Mouse (Mus musculus) kidney, adult 2 months (tissue): Measurements from ENCODE around the gene Fbxo3.

Source experiments
- CTCF ChIP-seq: fragments of 200-500 bp; conservative IDR thresholded peaks from 2 replicates; pipeline ENCODE4 v1.5.1; 2011; ENCODE audit warnings: low read depth, mild to moderate bottlenecking, control low read depth, low read length, moderate library complexity, mixed read lengths; ENCODE audit not compliant: insufficient read depth, insufficient read length
- POLR2A ChIP-seq: fragments of 200-500 bp; IDR thresholded peaks from one replicate; pipeline ENCODE4 v1.6.1; 2011; ENCODE audit warnings: low read depth, low read length, control low read depth

DNA sequence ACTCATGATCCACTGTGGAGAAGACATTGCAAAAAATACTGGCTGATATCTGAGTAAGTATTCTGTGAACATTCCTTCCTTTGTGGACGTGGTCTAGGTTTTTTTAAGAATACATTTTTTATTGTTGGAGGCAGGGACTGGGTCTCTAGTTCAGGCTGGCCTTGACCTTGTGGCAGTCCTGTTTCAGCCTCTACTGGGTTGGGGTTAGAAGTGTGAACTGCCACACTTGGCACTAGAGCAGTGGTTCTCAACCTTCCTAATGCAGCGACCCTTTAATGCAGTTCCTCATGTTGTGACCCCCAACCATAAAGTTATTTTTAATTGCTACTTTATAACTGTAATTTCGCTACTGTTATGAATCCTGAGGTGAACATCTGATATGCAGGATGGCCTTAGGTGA is 2.9 kb downstream of the Fbxo3 start:
- TF ChIP-seq CTCF (no peak), POLR2A (no peak)
